Mouse (Mus musculus) midbrain, embryonic 14.5 days (tissue): ENCODE results near the gene Ttll3. TPM values are rescaled to one million over a fixed set of nuclear protein-coding genes. Genes with fewer than 3 reads are reported as not detected.

Experiments used
- ATAC-seq: fragments of 200-750 bp; cut with Nextera tagmentation; 2 replicates; pipeline ENCODE4 v1.8.0; 2017; ENCODE audit warnings: moderate number of reproducible peaks, moderate library complexity; ENCODE audit not compliant: low FRiP score, low TSS enrichment
- DNase-seq: peaks from one replicate; pipeline ENCODE4 v3.0.0-alpha.2; 2015
- H3K27ac ChIP-seq: fragments of 300-500 bp; sonication (generic); replicated peaks from 2 replicates; pipeline ENCODE4 v1.5.1; 2014; ENCODE audit warnings: mild to moderate bottlenecking, low read depth, low read length, moderate library complexity
- H3K27me3 ChIP-seq: fragments of 300-500 bp; sonication (generic); 2 replicates; pipeline ENCODE4 v1.6.1; 2014; ENCODE audit warnings: low read length, control low read depth, mixed read lengths; ENCODE audit not compliant: control insufficient read depth, insufficient read depth
- H3K36me3 ChIP-seq: fragments of 300-500 bp; sonication (generic); 2 replicates; pipeline ENCODE4 v1.6.1; 2014; ENCODE audit warnings: low read length, control low read depth; ENCODE audit not compliant: control insufficient read depth, insufficient read depth
- H3K4me1 ChIP-seq: fragments of 300-500 bp; sonication (generic); 2 replicates; pipeline ENCODE4 v1.6.1; 2014; ENCODE audit warnings: mild to moderate bottlenecking, antibody characterized with exemption, low read length, control low read depth; ENCODE audit not compliant: control insufficient read depth, insufficient read depth
- H3K4me2 ChIP-seq: fragments of 300-500 bp; sonication (generic); 2 replicates; pipeline ENCODE4 v1.6.1; 2014; ENCODE audit warnings: mild to moderate bottlenecking, low read length, moderate library complexity
- H3K4me3 ChIP-seq: fragments of 300-500 bp; sonication (generic); replicated peaks from 2 replicates; pipeline ENCODE4 v1.5.1; 2014; ENCODE audit warnings: low read depth, low read length
- H3K9ac ChIP-seq: fragments of 300-500 bp; sonication (generic); replicated peaks from 2 replicates; pipeline ENCODE4 v1.6.1; 2014; ENCODE audit warnings: mild to moderate bottlenecking, low read length, moderate library complexity
- H3K9me3 ChIP-seq: fragments of 300-500 bp; sonication (generic); 2 replicates; pipeline ENCODE4 v1.6.1; 2016; ENCODE audit warnings: low read length, control low read depth, mixed read lengths; ENCODE audit not compliant: control insufficient read depth
- WGBS: fragments of 180-500 bp; shearing (Covaris S2); extraction: QIAGEN DNeasy Blood & Tissue Kit; methylation state at CpG from one replicate; pipeline ENCODE4 v1.1.7; 2014; 5-methylcytosine and 5-hydroxymethylcytosine counted together
- polyA plus RNA-seq: library from polyadenylated mRNA; unstranded; fragments of >200 nt; fragmentation: Nextera tagmentation; extraction: Ambion mirVana; gene quantifications from 2 replicates; pipeline ENCODE4 v1.2.1, GENCODE M21; 2014

Ttll3 gene
- polyA plus RNA-seq, 1 experiment from 2014 or later = 7.3 TPM

DNA sequence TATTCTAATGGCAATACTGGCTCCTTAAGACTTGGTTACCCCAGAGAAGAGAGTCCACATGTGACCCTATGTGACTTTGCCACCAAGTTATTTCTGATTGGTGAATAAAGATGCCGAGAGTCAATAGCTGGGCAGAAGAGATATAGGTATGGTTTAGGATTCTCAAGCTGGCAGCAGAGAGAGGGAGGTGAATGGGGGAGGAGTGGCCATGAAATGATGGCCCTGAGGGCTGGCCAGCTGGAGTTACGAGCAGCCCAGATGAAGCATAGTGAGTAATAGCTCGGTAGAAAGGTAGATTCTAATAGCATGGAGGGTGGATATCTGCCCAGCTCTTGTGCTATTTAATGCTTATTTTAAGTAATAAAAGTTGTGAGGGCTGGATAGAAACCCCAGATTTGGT, 36.2 kb upstream of the Ttll3 start:
- H3K9ac ChIP-seq = no peak overlapping the region
- DNase-seq (no peak), ATAC-seq (no peak)
- H3K4me1 ChIP-seq = no peaks in the 10 kb centered on the region
- no peaks in the 10 kb centered on the region for H3K9me3 ChIP-seq
- no peaks in the 10 kb centered on the region for H3K36me3 ChIP-seq
- WGBS = 82% methylated on average over 3 of the region's 3 CpGs
- no peaks in the 10 kb centered on the region for H3K27me3 ChIP-seq
- H3K4me3 ChIP-seq = no peak overlapping the region
- no peak overlapping the region for H3K27ac ChIP-seq
- H3K4me2 ChIP-seq = no peak overlapping the region

DNA sequence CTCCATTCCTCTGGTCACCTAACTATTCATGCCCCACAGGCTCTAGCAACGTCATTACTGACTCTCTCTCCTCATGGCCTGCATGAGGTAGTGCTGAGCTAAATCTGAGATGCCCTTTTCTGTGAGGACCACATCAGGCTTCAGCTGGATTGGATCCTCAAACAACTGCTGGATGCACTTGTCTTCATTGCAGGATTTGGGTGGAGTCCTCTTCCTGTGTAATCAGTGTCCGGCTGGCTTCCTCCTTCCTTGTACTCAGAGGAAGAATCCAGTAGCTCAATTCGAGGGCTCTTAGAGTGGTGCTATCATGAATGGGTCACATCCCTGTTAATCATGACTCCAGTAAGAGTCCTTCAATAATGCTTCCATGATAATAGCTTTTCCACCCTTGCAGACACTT, 35.4 kb upstream of the Ttll3 start:
- H3K27ac ChIP-seq = no peak overlapping the region
- H3K4me3 ChIP-seq = no peak overlapping the region
- DNase-seq (no peak), ATAC-seq (no peak)
- WGBS = 77% methylated on average over 3 of the region's 3 CpGs
- H3K4me1 ChIP-seq = no peaks in the 10 kb centered on the region
- no peak overlapping the region for H3K4me2 ChIP-seq
- H3K27me3 ChIP-seq = no peaks in the 10 kb centered on the region
- H3K9me3 ChIP-seq = no peaks in the 10 kb centered on the region
- no peak overlapping the region for H3K9ac ChIP-seq
- H3K36me3 ChIP-seq = no peaks in the 10 kb centered on the region

DNA sequence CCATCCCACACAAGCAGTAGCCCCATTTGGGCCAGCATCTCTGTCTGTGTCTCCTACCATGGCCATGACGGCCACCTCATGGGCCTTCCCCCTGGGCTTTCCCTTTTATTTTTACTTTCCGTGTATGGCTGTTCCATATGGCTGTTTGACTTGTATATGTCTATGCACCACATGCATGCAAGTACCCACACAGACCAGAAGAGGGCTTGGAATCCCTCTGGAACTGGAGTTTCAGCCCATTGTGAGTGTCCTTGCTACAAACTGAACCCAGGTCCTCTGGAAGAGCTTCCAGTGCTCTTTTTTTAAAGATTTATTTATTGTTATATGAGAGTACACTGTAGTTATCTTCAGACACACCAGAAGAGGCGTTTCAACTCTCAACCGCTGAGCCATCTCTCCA, 27.6 kb upstream of the Ttll3 start:
- H3K27me3 ChIP-seq = no peaks in the 10 kb centered on the region
- no peak for ATAC-seq
- peaks cover 3% of the 10 kb centered on the region; the same call in 1 of the 2 replicates for H3K36me3 ChIP-seq
- H3K4me3 ChIP-seq = no peak overlapping the region
- no peaks in the 10 kb centered on the region for H3K9me3 ChIP-seq
- no peaks in the 10 kb centered on the region for H3K4me1 ChIP-seq
- no peak overlapping the region for H3K27ac ChIP-seq
- 78% methylated on average over 4 of the region's 4 CpGs for WGBS
- H3K4me2 ChIP-seq = no peak overlapping the region
- DNase-seq = no peak
- H3K9ac ChIP-seq = no peak overlapping the region

DNA sequence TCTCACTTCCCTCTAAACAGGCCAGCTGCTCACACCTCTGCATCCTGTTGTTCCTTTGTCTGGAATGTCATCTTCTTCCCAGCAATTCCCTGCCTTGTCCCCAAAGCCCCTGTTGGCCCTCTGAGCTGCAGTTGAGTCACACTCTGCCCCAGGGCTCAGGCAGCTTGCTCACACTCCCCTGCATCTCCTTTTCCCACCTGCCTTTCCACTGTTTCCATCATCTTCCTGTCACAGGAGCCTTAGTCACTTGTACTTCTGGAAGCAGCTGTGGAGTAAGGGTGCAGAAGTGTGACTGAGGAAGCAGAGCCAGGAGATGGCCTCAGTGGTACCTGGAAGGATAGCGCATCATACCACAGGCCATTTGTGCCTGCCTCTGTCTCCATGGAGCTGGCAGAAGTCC, 26.8 kb upstream of the Ttll3 start:
- no peak for ATAC-seq
- 96% methylated on average over 1 of the region's 1 CpGs for WGBS
- DNase-seq = no peak
- no peak overlapping the region for H3K27ac ChIP-seq
- no peak overlapping the region for H3K9ac ChIP-seq
- no peaks in the 10 kb centered on the region for H3K27me3 ChIP-seq
- peaks cover 9% of the 10 kb centered on the region; the same call in 1 of the 2 replicates for H3K36me3 ChIP-seq
- no peak overlapping the region for H3K4me2 ChIP-seq
- no peaks in the 10 kb centered on the region for H3K4me1 ChIP-seq
- no peak overlapping the region for H3K4me3 ChIP-seq
- H3K9me3 ChIP-seq = no peaks in the 10 kb centered on the region

DNA sequence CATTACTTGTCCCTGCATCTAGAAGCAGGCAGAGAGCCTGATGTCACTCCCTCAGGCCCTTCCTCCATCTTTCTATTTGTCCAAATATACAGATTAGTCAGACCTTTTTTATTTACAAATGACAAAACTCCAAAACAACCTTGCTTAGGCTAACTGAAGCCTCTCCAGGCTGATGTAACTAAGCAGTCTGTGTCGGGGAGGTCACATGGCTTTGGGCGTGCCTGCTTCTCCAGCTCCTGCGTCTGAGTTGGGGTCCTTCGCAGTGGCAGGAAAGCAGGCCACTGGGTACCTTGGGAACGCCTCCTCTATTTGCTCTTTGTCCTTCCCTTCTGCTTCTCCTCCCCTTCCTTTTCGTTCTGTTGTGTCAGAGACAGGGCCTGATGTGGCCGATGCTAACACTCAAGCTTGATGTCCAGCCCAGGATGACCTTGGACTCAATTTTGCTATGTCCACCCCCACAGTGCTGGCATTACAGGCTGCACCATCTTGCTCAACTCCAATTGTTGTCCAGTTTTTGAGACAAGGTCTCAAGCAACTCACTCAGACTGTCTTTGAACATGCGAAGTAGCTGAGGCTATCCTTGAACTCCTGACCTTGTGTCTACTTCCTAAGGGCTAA, 24.4 kb upstream of the Ttll3 start:
- Histone ChIP-seq H3K27me3 (no peaks in the 10 kb centered on the region), H3K9me3 (no peaks in the 10 kb centered on the region), H3K4me3 (no peak overlapping the region), H3K4me2 (no peak overlapping the region), H3K36me3 (peaks cover 28% of the 10 kb centered on the region), H3K27ac (no peak overlapping the region), H3K9ac (no peak overlapping the region), H3K4me1 (no peaks in the 10 kb centered on the region)
- WGBS = 65% methylated on average over 8 of the region's 8 CpGs
- DNase-seq (no peak), ATAC-seq (no peak)

DNA sequence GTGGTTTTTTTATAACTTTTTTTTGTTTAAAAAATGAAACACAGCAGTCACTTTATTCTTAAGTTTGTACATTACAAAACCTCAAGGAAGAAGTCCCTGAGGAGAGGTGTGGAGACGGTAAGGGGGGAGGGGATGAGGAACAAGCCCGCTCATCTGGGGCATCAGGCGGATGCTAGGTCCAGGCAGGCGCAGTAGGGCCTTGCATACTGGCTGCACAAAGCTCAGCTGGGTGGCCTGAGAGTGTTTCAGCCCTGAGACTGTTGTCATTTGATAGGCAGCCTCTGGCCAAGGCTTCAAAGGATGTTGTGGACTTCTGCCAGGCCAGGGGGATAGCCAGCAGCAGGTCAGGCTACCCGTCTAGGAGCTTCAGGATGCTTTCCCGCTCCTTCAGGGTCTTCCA, 22.4 kb upstream of the Ttll3 start:
- Histone ChIP-seq H3K27me3 (no peaks in the 10 kb centered on the region), H3K36me3 (peaks cover 48% of the 10 kb centered on the region), H3K9ac (no peak overlapping the region), H3K9me3 (no peaks in the 10 kb centered on the region), H3K4me2 (no peak overlapping the region), H3K4me3 (no peak overlapping the region), H3K27ac (no peak overlapping the region), H3K4me1 (no peaks in the 10 kb centered on the region)
- WGBS = 90% methylated on average over 6 of the region's 6 CpGs
- DNase-seq = no peak
- no peak for ATAC-seq

DNA sequence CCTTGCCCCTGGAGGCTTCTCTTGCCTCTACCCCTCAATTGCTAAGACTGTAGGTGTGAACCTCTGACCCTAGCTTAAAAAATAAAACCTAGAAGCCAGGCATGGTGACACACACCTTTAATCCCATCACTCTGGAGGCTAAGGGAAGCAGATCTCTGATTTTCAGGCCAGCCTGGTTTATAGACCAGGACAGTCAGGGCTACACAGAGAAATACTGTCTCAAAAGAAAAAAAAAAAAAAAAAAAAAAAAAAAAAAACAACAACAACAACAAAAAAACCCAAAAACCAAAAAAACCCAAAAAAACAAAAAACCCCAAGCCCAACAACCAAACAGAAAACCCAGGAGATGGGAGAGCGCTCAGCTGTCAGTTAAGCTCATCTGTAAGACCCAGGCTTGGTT, 21.5 kb upstream of the Ttll3 start:
- H3K36me3 ChIP-seq = peaks cover 56% of the 10 kb centered on the region
- WGBS = 92% methylated on average over 1 of the region's 1 CpGs
- no peak for DNase-seq

DNA sequence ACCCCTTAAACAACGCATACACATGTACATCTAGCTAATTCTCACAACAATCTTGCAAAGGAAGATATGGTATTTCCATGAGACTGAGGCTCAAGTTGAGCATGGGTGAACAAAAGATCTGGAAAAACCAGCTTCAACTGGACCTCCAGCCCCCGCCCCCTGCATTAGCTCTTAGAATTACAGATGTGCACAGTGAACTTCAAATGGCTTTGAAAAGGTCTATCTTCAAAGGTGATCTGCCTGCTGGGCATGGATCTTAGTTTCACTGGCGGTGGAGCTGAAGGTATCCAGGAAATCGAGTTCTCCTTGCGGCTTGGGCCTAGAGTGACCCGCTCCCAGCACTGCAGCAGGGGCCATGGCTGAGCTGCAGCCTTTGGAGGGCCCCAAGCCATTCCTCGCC, 20.9 kb upstream of the Ttll3 start:
- Histone ChIP-seq H3K27ac (no peak overlapping the region), H3K36me3 (peaks cover 62% of the 10 kb centered on the region), H3K27me3 (no peaks in the 10 kb centered on the region), H3K9me3 (no peaks in the 10 kb centered on the region), H3K4me2 (no peak overlapping the region), H3K4me1 (no peaks in the 10 kb centered on the region), H3K9ac (no peak overlapping the region), H3K4me3 (no peak overlapping the region)
- 89% methylated on average over 7 of the region's 7 CpGs for WGBS
- ATAC-seq = no peak
- no peak for DNase-seq

More for the DNA sequence above, 21.5 kb upstream of the Ttll3 start:
- Histone ChIP-seq H3K9me3 (no peaks in the 10 kb centered on the region), H3K4me1 (no peaks in the 10 kb centered on the region), H3K9ac (no peak overlapping the region), H3K4me2 (no peak overlapping the region), H3K27me3 (no peaks in the 10 kb centered on the region), H3K27ac (no peak overlapping the region), H3K4me3 (no peak overlapping the region)
- no peak for ATAC-seq

DNA sequence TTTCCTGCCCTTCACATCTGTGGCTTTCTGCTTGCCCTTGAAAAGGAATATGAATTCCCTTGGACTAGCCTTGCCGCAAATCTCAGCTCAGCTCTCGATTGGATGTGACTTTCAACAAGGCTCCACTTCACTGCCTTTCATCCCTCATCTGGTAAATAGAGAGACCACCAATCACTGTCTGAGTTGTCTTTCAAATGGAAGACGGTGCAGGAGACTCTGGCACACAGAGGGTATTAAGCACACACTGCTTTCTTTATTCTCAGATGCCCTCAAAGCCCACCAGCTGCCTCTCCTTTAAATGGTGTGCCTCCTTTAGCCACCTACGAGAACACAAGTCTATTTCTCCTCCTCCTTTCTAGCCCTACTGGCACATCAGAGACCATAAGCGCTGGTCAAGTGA, 20.5 kb upstream of the Ttll3 start:
- no peaks in the 10 kb centered on the region for H3K9me3 ChIP-seq
- no peak overlapping the region for H3K4me2 ChIP-seq
- H3K27me3 ChIP-seq = no peaks in the 10 kb centered on the region
- no peak overlapping the region for H3K4me3 ChIP-seq
- DNase-seq (no peak), ATAC-seq (no peak)
- H3K36me3 ChIP-seq = peaks cover 66% of the 10 kb centered on the region
- no peak overlapping the region for H3K27ac ChIP-seq
- 77% methylated on average over 5 of the region's 5 CpGs for WGBS
- H3K9ac ChIP-seq = no peak overlapping the region
- H3K4me1 ChIP-seq = no peaks in the 10 kb centered on the region
